In genomic region chr5:90492440-90492839, GRCm38 (mm10) we compare ENCODE assay signal across 13 mouse cellular contexts. TPM values are rescaled to one million over a fixed set of nuclear protein-coding genes. Genes with fewer than 3 reads are reported as not detected.
DNase-seq lines count a peak whose midpoint lies in the region; ATAC-seq and TF ChIP-seq lines count a peak whose summit lies in the region.
"Had no signal": no experiment of that assay in that cellular context is flagged by ENCODE, and none has a peak within 500 bp of the region (broad histone marks: within the 10 kb centered on the region; RNA-seq: fewer than 3 reads in every experiment).

No protein-coding gene starts in this region.

- H3K9ac ChIP-seq in heart, embryonic 13.5 days, result no peak overlapping the region
- no peak overlapping the region for H3K9ac ChIP-seq in hindbrain, embryonic 11.5 days (ENCODE audit: low read depth, low read length)
- H3K9ac ChIP-seq: intestine, embryonic 15.5 days had no signal

- intact Hi-C loops in left cerebral cortex, postnatal 14 days (cut with DNase I), result no loop called here
- intact Hi-C loops in left cerebral cortex, adult 2 months (cut with DNase I), result no loop called here

- H3K27me3 ChIP-seq in heart, embryonic 13.5 days (replicated peaks), result no peaks in the 10 kb centered on the region
- no peaks in the 10 kb centered on the region for H3K27me3 ChIP-seq in hindbrain, embryonic 11.5 days (ENCODE audit: control insufficient read depth, insufficient read depth, low read length)
- H3K27me3 ChIP-seq: intestine, embryonic 15.5 days had no signal

- no peaks in the 10 kb centered on the region for H3K36me3 ChIP-seq in heart, embryonic 13.5 days
- no peaks in the 10 kb centered on the region for H3K36me3 ChIP-seq in hindbrain, embryonic 11.5 days (ENCODE audit: control insufficient read depth, insufficient read depth, low read length)
- H3K36me3 ChIP-seq: intestine, embryonic 15.5 days had no signal

- no peaks in the 10 kb centered on the region for H3K9me3 ChIP-seq in heart, embryonic 13.5 days
- no peaks in the 10 kb centered on the region for H3K9me3 ChIP-seq in hindbrain, embryonic 11.5 days (ENCODE audit: control insufficient read depth, low read length)
- H3K9me3 ChIP-seq: intestine, embryonic 15.5 days had no signal

- no peak for ATAC-seq in heart, embryonic 13.5 days (ENCODE audit: extremely low read depth, insufficient number of reproducible peaks, low FRiP score, low TSS enrichment)
- peak; percentile 77 for ATAC-seq in inflammation-experienced regulatory T-cells, adult 6 months
- ATAC-seq in hindbrain, embryonic 11.5 days (ENCODE audit: low FRiP score), result no peak
- ATAC-seq: intestine, embryonic 15.5 days had no signal

- H3K4me2 ChIP-seq in heart, embryonic 13.5 days, result peak overlapping the region; percentile 55
- no peak overlapping the region for H3K4me2 ChIP-seq in hindbrain, embryonic 11.5 days (replicated peaks; ENCODE audit: low read depth, low read length)
- H3K4me2 ChIP-seq: midbrain, embryonic 11.5 days had no signal

- TF ChIP-seq CTCF in left cerebral cortex, adult 2 months (IDR thresholded peaks at IDR 0.05), result no peak

- no peak for DNase-seq in heart, adult 8-10 months (ENCODE audit: low spot score)
- DNase-seq in CD4-positive helper T cell, adult 2 months (ENCODE audit: low read depth, low spot score), result peak; percentile 70
- DNase-seq in spleen, adult 18-20 months, result peak; percentile 45 to 46
- DNase-seq in left cerebral cortex, postnatal 14 days (ENCODE audit: low spot score in 2 of 2), result no peak
- no peak for DNase-seq in hindbrain, embryonic 11.5 days (ENCODE audit: low spot score)
- DNase-seq in left cerebral cortex, adult 2 months (ENCODE audit: extremely low spot score in 1 of 2, low spot score in 2 of 2), result no peak

- H3K27ac ChIP-seq in heart, embryonic 13.5 days (replicated peaks), result no peak overlapping the region
- H3K27ac ChIP-seq in hindbrain, embryonic 11.5 days (ENCODE audit: low read depth, low read length), result no peak overlapping the region
- no peak overlapping the region for H3K27ac ChIP-seq in left cerebral cortex, adult 2 months
- H3K27ac ChIP-seq: intestine, embryonic 15.5 days had no signal

- no peak overlapping the region for H3K4me3 ChIP-seq in heart, embryonic 13.5 days
- no peak overlapping the region for H3K4me3 ChIP-seq in hindbrain, embryonic 11.5 days (ENCODE audit: low read depth, low read length)
- H3K4me3 ChIP-seq in left cerebral cortex, adult 2 months, result no peak overlapping the region
- H3K4me3 ChIP-seq: intestine, embryonic 15.5 days had no signal

- WGBS in heart, embryonic 13.5 days, result 71% methylated on average over 9 of the region's 9 CpGs
- 75% methylated on average over 9 of the region's 9 CpGs for WGBS in hindbrain, embryonic 11.5 days

- H3K4me1 ChIP-seq in heart, embryonic 13.5 days, result peaks cover 10% of the 10 kb centered on the region; the same call in 1 of the 2 replicates
- no peaks in the 10 kb centered on the region for H3K4me1 ChIP-seq in hindbrain, embryonic 11.5 days (replicated peaks; ENCODE audit: control insufficient read depth, insufficient read depth, low read length)
- H3K4me1 ChIP-seq: intestine, embryonic 15.5 days had no signal

RNA-seq across cellular contexts. Expression of gene Afp, which starts 1.9 kb away (rescaled TPM):
- 28.8 and 206 TPM in 2 replicates for polyA plus RNA-seq in heart, embryonic 13.5 days (2015; fragmentation: Nextera tagmentation; extraction: Ambion mirVana)
- not detected for total RNA-seq in heart, adult 8-10 months (2022)
- polyA plus RNA-seq in inflammation-experienced regulatory T-cells, adult 6 months (2017; shearing (Covaris generic)), result 1 to 10 TPM in 2 of 3 experiments, under 1 TPM in 1; 0.52 to 2.9 (median 2.1) TPM
- total RNA-seq in left cerebral cortex, postnatal 14 days (2021), result not detected
- 2.8 TPM in 1 of 2 replicates, not detected in the other for polyA plus RNA-seq in hindbrain, embryonic 11.5 days (2014; fragmentation: Nextera tagmentation; extraction: Ambion mirVana)
- total RNA-seq in left cerebral cortex, adult 2 months (2021), result under 1 TPM in 1 of 2 experiments, not detected in 1; 0.75 TPM
- total RNA-seq: gastrocnemius, adult 8-10 months had no signal
- polyA plus RNA-seq: midbrain, embryonic 11.5 days had no signal

RNA-seq across cellular contexts. Expression of gene Afm, which starts 26.3 kb away (rescaled TPM):
- 0.13 and 0.46 TPM in 2 replicates for polyA plus RNA-seq in heart, embryonic 13.5 days (2015; fragmentation: Nextera tagmentation; extraction: Ambion mirVana)
- not detected for total RNA-seq in heart, adult 8-10 months (2022)
- not detected for polyA plus RNA-seq in inflammation-experienced regulatory T-cells, adult 6 months (2017; shearing (Covaris generic))
- total RNA-seq in left cerebral cortex, postnatal 14 days (2021), result not detected
- polyA plus RNA-seq in hindbrain, embryonic 11.5 days (2014; fragmentation: Nextera tagmentation; extraction: Ambion mirVana), result not detected in 2 replicates
- not detected for total RNA-seq in left cerebral cortex, adult 2 months (2021)
- polyA plus RNA-seq: C2C12; limb, embryonic 11.5 days; midbrain, embryonic 11.5 days had no signal

RNA-seq across cellular contexts. Expression of gene Alb, which starts 31.7 kb away (rescaled TPM):
- 9.4 and 49.4 TPM in 2 replicates for polyA plus RNA-seq in heart, embryonic 13.5 days (2015; fragmentation: Nextera tagmentation; extraction: Ambion mirVana)
- under 1 TPM in 2 of 4 experiments, not detected in 2; 0.25 to 0.28 TPM for total RNA-seq in heart, adult 8-10 months (2022)
- not detected for polyA plus RNA-seq in inflammation-experienced regulatory T-cells, adult 6 months (2017; shearing (Covaris generic))
- total RNA-seq in left cerebral cortex, postnatal 14 days (2021), result under 1 TPM in 1 of 2 experiments, not detected in 1; 0.29 TPM
- 0.53 TPM in 1 of 2 replicates, not detected in the other for polyA plus RNA-seq in hindbrain, embryonic 11.5 days (2014; fragmentation: Nextera tagmentation; extraction: Ambion mirVana)
- total RNA-seq in left cerebral cortex, adult 2 months (2021), result not detected
- polyA plus RNA-seq: C2C12; midbrain, embryonic 11.5 days had no signal

Comparison
In these comparisons a context has a peak if more than half of its experiments do, and no peak if none do; other contexts are left out.
1. DNase-seq: peak in CD4-positive helper T cell, adult 2 months (single experiment) and spleen, adult 18-20 months (2 of 2); none in heart, adult 8-10 months (single experiment), left cerebral cortex, postnatal 14 days (0 of 2), hindbrain, embryonic 11.5 days (single experiment) and left cerebral cortex, adult 2 months (0 of 2).